Mouse (Mus musculus) left cerebral cortex, postnatal 36 days (tissue): Measurements from ENCODE around the gene Gm3642. TPM values are rescaled to one million over a fixed set of nuclear protein-coding genes. Genes with fewer than 3 reads are reported as not detected.
"Not testable (repeated sequence)": the region's sequence is repeated elsewhere in the genome, so short reads cannot be mapped to it uniquely, and the experiment has no call there.

ENCODE experiments used
- DNase-seq, 2 experiments: peaks; one replicate each; pipeline ENCODE4 v3.0.0; 2021 to 2022; ENCODE audit warnings: low spot score in 2 of 2, mixed read lengths in 1 of 2
- intact Hi-C: fragments of 180-260 bp; cut with DNase I; formaldehyde crosslinking; loops from one replicate; pipeline ENCODE4 v1.15.1; 2025
- total RNA-seq, 2 experiments: library from RNA; stranded (reverse); gene quantifications; 2 replicates each; pipeline ENCODE4 v1.2.3; 2021

Gene Gm3642
- under 1 TPM; 0.27 to 0.57 TPM for total RNA-seq

DNA sequence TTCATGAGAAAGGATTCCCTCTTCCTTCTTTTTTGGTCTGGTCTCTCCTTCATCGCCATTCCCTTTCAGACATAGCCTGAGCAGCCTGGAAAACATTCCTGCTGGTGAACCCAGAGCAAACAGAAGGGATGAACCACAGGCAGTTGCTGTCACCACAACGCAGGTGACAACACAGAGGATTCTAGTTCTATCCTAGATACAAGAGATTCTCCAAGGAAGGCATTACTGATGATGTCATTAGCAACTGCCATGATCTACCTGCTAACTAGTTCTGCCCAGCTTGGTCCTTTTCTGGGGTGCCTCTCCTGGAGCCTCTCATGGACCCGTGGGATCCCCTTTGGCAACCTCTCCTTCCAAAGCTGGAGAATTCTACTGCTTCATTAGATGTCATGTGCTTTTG is at the start of gene Gm3642:
Gene Gm3642, minus strand, starts transcription at position 101 of the 400 bp plus-strand sequence.
- intact Hi-C loops, DNase-seq: not testable (repeated sequence)

DNA sequence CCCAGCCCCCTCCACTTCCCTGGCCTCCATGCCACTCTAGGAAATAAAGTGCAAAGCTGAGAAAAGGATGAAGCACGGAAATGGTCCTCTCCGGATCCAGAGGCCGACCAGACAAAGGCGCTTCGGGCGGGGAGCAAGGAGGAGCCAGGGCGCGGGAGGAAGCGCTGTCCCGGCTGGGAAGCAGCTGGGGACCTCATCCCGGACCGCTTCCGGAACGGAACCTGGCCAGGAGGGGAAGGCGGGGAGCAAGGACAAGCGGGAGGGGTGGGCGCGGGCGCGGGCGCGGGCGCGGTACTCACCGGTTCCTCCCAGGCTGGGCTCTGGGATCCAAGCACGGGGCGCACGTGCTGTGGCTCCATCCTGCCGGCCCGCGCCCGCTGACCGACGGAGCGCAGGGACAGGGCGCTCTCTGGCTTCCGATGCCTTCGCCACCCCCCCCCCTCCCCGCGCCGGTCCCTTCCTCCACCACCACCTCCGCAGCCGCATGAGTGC is 49.5 kb upstream of the Gm3642 start, which contains the start of gene Gm3667:
Gene Gm3667, minus strand, starts transcription at position 442 of the 492 bp plus-strand sequence.
- intact Hi-C loops = not testable (repeated sequence)
- peak in 1 of 2 experiments; percentile 11 for DNase-seq

DNA sequence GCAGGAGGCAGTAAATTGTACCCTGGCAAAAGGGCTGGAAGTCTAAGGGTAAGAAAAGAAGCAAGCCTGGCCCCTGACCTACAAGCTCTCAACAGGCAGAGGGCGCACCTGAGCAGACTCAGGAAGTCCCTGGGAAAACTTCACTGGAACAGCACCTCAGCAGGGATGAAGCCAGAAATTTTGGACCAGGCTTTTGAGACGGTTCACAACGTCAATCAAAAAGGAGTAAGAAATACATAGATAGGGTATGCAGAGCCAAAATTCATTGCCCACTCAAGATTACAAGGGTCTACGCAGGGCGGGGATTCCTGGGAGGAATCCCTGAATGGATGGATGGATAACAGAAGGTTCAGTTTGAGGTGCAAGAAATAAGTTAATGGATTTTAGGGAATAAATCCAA is 48.7 kb upstream of the Gm3642 start:
- DNase-seq = peak; percentile 26 to 29
- intact Hi-C loops = not testable (repeated sequence)

DNA sequence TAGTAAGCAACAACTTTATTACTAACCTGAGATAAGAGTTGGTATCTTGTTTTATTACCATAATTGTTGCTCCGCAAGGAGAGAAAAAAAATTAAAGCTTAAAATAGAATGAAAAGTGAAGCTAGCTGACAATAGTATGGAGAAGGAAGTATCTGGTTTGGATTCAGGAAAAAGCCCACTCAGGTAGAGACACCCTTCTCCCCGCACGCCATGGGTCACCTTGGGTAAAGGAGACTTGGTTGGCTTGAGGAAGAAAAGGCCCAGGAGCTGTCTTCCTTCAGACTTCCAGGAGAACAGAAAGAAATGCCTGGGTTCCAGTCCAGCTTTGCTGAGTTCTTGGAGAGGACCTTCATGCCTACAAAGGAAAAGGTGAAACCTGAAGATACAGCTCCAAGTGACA is 16.8 kb downstream of the Gm3642 start:
- DNase-seq, intact Hi-C loops: not testable (repeated sequence)

Other genes with a start within 250 kb of the Gm3642 start
- gene Gm3629, start 249.7 kb downstream of the Gm3642 start, total RNA-seq = 1 to 10 TPM in 1 of 2 experiments, under 1 TPM in 1; 0.68 to 1.2 TPM
- not detected for gene Gm3460, start 217.9 kb downstream of the Gm3642 start, total RNA-seq
- not detected for gene Gm10251, start 156.1 kb downstream of the Gm3642 start, total RNA-seq
- gene Gm8050, start 120.1 kb downstream of the Gm3642 start, total RNA-seq = not detected
- gene Gm3636, start 98.0 kb downstream of the Gm3642 start, total RNA-seq = 1 to 10 TPM; 1.8 to 4.1 TPM
- not detected for gene Gm8362, start 65.9 kb downstream of the Gm3642 start, total RNA-seq
- gene Gm3667, start 49.7 kb upstream of the Gm3642 start, total RNA-seq = 1 to 10 TPM; 1.3 to 1.6 TPM
- not detected for gene Gm6356, start 133.5 kb upstream of the Gm3642 start, total RNA-seq
- gene Gm10406, start 187.1 kb upstream of the Gm3642 start, total RNA-seq = under 1 TPM; 0.22 to 0.41 TPM
- not detected for gene Gm3685, start 204.7 kb upstream of the Gm3642 start, total RNA-seq